Mouse (Mus musculus) kidney, adult 11 months (tissue): ENCODE data around the gene Ormdl1.
"Not testable (repeated sequence)": the region's sequence is repeated elsewhere in the genome, so short reads cannot be mapped to it uniquely, and the experiment has no call there.

Experiments used
- DNase-seq: peaks from one replicate; pipeline ENCODE4 v3.0.0; 2022

The Ormdl1 gene

DNA sequence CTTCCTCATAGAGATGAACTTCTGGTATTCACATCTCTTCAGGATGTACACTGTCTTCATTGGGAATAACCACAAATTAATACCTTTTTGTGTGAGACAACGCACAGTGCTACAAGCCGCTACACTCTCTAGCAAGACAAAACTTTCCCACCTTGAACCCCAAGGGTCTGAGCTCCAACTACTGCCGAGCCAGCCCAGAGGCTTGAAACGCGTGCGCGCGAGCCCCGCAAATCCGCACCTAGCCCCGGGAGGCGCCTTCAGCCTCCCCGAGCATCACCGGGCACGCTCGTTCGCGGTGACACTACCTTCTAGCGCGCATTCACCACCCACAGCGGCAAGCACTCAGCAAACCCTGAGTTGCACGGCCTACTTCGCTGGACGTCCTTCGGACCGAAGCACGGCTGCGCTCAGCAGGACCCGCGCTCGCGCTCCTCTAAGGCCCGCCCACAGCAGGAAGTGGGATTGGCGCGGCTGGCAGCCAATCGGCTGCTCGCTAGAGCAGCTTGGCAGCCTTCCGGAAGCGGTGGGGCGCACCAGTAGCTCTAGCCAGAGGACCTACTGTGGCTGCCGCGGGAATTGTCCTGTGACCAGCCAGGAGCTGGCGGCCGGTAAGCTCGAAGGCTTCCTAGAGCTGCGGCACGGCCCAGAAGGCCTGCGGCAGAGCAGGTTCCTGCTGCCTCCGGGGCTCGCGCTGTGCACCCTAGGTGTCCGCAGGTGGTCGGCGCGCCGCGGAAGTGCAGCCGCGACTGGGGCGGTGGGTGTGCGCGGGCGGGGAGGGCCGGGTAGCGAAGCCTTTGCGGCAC lies at the start of gene Ormdl1, which contains the start of the genes Pms1 and Gm28778:
Gene Ormdl1, plus strand, starts transcription at position 515 of the 803 bp plus-strand sequence.
Gene Pms1, minus strand, starts transcription at position 438 of the 803 bp plus-strand sequence.
Gene Gm28778, plus strand, starts transcription at position 531 of the 803 bp plus-strand sequence.
- peak; percentile 94 for DNase-seq

DNA sequence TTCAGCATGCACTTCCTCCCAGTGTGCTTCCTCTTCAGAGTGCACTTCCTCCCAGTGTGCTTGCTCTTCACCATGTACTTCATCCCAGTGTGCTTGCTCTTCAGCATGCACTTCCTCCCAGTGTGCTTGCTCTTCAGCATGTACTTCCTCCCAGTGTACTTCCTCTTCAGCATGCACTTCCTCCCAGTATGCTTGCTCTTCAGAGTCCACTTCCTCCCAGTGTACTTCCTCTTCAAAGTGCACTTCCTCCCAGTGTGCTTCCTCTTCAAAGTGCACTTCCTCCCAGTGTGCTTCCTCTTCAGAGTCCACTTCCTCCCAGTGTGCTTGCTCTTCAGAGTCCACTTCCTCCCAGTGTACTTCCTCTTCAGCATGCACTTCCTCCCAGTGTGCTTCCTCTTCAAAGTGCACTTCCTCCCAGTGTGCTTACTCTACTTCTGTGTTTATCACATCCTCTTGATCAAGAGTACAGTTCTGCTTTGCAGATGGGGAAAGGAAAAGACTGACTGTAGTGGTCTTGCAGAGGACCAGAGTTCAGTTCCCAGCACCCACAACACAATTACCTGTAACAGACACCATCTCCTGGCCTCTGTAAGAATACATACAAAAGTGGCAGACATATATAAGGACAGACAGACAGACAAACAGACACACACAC lies 31.8 kb upstream of the Ormdl1 start:
- not testable (repeated sequence) for DNase-seq

DNA sequence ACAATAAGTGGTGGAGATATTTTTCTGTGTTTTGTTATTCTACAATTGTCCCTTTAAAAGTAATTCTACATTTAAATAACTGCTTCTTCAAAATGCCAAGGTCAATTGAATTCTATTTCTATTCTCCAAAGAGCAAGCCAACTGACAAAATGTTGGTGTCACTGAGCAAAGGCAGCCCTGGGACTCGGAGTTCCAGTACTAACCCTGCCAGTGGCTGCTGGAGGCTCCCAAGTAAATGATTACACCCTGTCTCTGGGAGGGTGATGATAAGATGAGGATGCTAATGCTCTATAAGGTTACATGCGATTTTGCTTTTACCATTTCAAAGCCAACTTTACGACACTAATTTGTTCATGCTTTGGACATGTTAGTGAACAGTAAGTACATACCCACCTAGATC lies 27.0 kb upstream of the Ormdl1 start:
- DNase-seq = no peak

- no peak for DNase-seq
Measured at GRCm38 (mm10) chr1:53272646-53273045, 24.2 kb upstream of the Ormdl1 start.

- no peak for DNase-seq
Measured at GRCm38 (mm10) chr1:53291197-53291596, 5.7 kb upstream of the Ormdl1 start.

- DNase-seq = no peak
Measured at GRCm38 (mm10) chr1:53300506-53300905, 3.6 kb downstream of the Ormdl1 start.

DNA sequence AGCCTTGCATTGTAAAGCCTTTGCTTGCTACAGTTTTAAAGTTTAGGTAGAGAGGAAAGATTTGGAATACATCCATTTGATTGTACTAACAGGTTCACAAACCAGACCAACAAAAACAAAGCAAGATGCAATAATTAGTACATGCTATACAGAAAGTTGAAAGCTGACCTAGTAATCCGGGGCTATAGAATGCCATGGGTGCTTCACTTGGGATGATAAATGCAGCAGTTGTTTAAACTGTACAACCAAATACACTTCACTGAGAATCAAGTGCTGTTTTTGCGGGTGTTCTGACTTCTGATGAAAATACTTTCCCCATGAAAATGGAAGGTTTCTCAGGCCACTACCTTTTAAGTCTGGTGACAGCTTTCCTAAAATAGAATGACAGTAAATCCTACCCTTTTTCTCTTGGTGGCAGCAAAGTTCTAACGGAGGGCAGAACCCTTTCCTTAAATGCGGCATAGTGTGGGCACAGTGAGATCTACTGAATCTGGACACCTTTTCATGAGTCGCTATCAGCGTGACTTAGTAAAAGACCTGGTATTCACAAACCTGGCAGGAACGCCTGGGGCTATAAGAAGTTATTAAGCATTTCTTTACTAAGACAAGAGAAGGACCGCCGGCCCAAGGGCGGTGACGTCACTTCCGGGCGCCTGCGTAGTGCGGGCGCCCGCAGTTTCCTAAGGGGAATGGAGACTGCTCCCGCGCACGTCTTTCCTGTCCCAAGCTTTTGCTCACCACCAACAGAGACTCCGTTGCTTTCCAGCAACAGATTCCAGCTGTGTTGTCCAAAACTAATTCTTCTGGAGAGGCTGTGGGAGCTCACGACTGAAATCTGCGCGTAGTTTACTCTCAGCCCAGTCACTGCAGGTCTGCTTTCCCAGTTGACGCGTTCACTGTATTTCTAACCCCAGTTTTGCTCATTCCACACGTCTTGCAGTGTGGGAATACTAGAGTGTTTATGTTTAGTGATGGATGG lies 16.4 kb downstream of the Ormdl1 start, which contains the start of gene Osgepl1:
Gene Osgepl1, plus strand, starts transcription at position 636 of the 979 bp plus-strand sequence.
- DNase-seq = peak; percentile 76

GRCm38 (mm10) chr1:53321662-53322344 lies 24.9 kb downstream of the Ormdl1 start:
- DNase-seq = no peak

DNA sequence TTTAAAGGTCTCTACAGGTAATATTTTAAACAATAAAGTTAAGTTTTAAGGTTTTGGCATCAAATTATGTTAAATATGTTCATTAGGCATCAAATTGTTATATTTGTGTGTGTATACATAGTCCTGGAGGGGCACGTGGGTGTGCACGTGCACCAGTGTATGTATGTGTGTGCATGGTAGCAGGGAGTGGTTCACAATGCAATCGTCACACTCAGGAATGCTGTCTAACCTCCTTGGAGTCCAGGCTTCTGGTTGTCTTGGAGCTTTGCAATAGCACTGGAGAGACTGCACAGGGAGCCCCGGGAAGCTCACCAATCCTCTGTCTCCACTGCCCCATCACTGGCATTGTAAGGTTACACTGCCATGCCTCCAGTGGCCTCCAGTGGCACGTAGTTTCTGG lies 26.4 kb downstream of the Ormdl1 start:
- DNase-seq = no peak

- DNase-seq = no peak
Measured at GRCm38 (mm10) chr1:53324277-53324676, 27.4 kb downstream of the Ormdl1 start.

DNA sequence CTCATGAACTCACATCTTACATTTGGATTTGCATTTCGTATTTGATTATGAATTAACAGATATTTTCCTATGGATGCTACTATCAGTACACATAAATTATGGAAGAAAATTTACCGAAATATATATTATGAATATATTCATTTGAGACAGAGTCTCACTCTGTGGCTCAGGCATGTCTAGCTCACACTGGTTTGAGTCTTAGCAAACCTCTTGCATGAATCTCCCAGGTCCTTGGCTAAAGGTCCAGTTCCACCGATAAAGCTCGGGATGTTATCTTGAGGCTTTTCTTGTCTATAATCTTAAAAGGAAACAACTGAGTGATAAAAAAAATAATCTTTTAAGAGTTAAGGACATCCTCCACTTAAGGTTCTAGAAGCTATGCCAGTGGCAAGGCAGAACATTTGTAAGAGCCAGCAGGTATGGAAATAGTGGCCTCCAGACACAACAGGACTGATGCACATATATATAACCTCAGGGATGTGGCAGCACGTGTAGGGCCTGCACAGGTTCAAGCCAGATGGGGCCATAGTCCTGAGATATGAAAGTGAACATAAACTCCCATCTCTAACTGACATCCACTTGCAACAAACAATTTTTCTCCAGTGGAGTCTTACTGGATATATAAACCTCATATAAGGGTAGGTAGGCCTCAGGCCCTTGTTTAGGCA lies 28.1 kb downstream of the Ormdl1 start:
- no peak for DNase-seq

DNA sequence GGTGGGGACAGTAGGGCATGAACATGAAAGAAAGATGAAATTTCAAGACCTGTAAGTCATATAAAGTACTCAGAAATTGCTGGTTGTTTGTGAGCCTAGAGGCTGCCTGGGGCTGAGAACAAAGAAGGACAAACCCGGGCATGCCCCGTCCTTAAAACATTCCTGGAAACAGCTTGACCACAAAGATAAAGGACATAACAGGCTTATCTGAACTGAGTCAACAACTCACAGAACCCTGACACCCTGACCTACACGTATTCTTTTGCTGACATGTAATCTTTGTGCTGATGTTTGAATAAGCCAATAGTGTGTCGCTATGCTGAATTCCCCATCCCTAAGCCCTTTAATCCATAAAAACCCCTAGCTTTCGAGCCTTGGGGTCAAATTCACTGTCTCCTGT lies 36.6 kb downstream of the Ormdl1 start:
- DNase-seq = not testable (repeated sequence)

GRCm38 (mm10) chr1:53335465-53335864 lies 38.6 kb downstream of the Ormdl1 start:
- no peak for DNase-seq

GRCm38 (mm10) chr1:53337403-53337802 lies 40.5 kb downstream of the Ormdl1 start:
- not testable (repeated sequence) for DNase-seq

GRCm38 (mm10) chr1:53341071-53341470 lies 44.2 kb downstream of the Ormdl1 start:
- DNase-seq = no peak

DNA sequence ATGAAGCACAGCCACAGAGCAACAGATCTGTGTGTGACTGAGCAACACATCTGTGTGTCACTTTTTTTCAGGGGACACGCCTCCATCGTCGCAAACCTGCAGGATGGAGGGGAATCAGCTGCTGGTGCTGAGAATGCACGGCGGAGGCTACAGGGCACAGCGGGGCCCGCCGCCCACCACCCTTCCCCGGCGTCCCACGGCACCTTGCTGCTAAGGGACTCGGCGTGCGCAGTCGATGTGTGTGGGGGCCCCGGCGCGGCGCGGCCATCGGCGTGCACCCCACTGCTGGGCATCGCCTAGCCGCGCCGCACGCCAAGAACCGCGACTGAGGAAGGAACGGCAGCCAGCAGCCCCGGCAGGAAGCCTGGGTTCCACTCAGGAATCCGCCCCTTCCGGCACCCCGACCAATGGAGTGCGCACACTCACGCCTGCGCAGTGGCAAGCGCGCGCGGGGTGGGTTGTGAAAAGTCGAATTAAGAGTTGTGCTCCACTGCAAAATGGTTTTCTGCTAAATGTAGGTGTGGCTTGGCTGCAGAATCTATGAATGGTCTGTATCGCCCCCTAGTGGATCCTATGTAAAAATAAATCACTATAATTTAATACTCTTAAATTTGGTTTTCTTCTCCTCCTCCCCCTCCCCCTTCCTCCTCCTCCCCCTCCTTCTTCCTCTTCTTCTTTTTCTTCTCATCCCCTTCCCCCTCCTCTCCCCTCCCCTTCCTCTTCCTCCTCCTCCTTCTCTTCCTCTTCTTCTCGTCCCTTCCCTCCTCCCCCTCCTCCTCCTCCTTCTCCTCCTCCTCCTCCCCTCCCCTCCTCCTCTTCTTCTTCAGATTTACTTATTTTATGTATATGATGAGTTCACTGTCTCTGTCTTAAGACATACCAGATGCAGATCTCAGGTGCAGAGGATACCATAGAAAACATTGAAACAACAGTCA lies 55.7 kb downstream of the Ormdl1 start, which contains the start of the genes Asdurf, Gm28551 and Asnsd1:
Gene Asdurf, minus strand, starts transcription at position 293 of the 935 bp plus-strand sequence.
Gene Gm28551, minus strand, starts transcription at position 341 of the 935 bp plus-strand sequence.
Gene Asnsd1, minus strand, starts transcription at position 426 of the 935 bp plus-strand sequence.
- DNase-seq = peak; percentile 97

DNA sequence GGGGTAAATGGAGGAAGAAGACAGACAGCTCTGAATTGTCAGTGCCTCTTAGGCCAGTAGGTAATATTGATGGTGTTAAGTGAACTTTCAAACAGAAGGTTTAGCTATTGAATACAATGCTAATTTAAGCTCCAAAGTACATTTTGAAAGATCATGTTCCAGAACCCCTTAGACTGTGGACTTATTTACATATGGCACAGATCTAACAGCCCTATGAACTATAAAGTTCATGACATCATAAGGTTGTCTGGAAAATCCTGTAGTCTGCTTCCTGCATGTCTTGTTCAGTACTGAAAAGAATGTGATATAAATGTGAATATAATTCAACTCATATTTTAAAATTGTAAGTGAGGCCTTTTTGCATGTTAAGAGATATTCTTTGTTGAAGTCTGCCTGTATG lies 62.1 kb downstream of the Ormdl1 start:
- DNase-seq = no peak
